Mouse (Mus musculus) cerebellum, adult (tissue): ENCODE results near the gene Chmp2a.

Experiments
- ATAC-seq: cut with Nextera tagmentation; 2 replicates; pipeline ENCODE4 v1.9.2; 2017; ENCODE audit warnings: mild to moderate bottlenecking, moderate library complexity, mixed read lengths; ENCODE audit not compliant: insufficient number of reproducible peaks, low FRiP score, low TSS enrichment

The Chmp2a gene

DNA sequence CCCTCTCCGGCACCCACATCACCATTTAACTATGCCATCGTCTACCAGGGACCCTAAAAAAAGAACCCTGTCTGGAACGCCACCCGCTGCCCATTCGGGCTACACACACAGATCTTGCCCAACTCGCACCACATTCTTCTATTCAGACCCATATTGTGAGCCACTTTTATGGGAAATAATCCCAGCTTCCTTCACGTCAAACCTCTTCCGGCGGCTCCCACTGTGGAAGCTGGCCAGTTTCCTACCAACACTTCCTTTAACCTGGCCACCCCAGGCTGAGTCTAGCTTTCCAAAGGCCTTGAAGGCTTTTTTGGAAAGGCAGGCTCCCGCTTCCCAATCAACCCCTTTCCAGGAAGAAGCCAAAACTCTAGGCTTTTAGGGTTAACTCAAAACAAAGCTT is 28.1 kb downstream of the Chmp2a start:
- ATAC-seq: no peak

DNA sequence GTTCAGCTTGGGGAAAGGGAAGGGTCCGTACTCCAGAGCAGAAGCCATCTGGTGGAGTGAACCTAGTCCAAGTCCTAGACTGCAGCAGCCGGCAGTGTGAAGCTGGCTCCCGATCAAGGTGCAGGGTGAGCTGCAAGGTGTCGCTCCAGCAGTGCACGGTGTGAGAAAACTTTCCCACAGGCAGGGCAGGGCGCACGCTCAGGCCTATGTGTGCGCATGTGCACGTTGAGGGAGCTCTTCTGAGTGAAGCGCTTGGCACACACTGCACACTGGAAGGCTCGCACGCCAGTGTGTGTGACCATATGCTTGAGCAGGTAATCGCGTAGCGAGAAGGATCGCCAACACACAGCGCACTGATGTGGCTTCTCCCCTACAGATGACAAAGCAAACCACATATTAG is 28.6 kb downstream of the Chmp2a start:
- ATAC-seq: no peak

DNA sequence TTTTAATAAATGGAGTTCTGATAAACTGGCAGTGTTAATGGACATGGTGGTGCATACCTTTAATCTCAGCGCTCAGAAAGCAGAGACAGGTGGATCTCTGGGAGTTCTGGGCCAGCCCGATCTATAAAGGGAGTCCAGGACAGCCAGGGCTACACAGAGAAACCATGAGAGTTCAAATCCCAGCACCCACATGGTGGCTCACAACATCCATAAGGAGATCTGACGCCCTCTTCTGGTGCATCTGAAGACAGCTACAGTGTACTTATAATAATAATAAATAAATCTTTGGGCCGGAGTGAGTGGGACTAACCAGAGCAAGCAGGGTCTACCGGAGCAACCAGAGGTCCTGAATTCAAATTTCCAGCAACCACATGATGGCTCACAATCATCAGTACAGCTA is 31.2 kb downstream of the Chmp2a start:
- ATAC-seq: no peak

DNA sequence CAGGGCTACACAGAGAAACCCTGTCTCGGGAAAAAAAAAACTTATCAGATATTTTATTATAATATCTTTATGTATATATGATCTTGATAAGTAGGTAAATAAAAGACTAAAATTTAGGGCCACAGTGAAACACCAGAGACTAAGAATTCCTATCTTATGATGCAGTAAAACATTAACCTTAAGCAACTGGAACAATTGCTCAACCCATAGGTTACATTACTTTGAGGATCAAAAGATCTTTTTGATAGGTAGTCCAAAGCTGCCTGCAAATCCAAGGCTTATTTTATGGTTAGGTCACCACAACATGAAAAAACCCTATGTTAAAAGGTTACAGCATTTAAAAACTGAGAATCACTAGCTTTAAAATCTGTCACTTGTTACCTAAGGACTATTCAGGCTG is 33.0 kb downstream of the Chmp2a start:
- no peak for ATAC-seq

DNA sequence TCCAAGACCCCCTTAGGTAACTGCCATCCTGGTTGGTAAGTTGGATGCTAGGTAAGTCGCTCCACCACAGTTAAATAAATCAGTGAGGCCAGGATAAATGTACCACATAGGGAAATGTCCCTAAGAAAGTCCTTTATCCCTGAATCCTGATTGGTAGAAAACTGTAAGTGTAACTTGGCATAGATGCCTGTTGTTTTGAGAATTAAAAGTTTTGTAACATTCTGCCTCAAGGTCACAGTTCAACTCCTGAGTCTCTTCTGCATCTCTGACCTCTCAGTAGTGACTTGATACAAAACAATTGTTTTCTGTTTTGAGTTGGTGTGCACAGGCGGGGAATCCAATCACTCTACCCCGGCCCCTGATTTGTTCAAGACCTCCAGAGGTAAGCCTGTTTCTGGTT is 35.8 kb downstream of the Chmp2a start, which contains the start of gene Trim28:
Gene Trim28, plus strand, starts transcription at position 264 of the 400 bp plus-strand sequence.
- ATAC-seq: no peak

DNA sequence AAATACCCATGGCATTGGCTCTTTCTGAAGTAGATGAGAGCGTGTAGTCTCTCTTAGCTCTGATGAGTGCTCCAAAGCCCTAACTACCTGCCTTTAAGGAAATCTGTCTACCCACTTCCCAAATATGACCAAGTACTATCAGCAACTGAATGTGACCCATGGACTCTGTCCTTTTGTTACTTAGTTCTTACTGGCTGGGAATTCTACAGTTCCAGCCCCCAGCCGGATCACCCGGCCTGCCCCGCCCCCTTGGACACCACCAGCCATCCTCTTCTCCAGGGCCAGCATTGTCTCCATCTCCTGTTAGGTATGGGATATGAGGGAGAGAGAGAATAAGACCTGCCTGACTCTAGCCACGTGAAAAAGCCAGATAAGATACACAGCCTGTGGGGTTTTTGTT is 36.6 kb downstream of the Chmp2a start, which contains the start of gene Slc27a5:
Gene Slc27a5, minus strand, starts transcription at position 140 of the 400 bp plus-strand sequence.
- ATAC-seq: no peak

DNA sequence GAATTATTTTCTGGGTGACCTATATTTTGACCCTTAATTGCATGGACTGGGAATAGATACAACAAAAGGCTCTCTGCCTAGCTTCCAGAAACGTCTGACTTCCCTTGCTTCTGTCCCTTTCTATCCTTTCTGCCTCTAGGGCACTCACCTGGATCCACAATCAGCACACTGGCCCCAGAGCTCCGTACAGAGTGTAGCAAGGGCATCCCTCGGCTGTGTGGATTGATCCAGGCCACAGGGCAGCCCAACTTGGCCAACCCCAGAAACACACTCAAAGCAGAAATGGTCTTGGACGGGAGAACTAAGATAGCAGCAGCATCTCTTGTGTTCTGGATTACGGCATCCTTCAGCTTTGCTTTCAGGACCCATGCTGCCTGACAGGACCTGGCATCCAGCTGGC is 37.4 kb downstream of the Chmp2a start:
- ATAC-seq: no peak

DNA sequence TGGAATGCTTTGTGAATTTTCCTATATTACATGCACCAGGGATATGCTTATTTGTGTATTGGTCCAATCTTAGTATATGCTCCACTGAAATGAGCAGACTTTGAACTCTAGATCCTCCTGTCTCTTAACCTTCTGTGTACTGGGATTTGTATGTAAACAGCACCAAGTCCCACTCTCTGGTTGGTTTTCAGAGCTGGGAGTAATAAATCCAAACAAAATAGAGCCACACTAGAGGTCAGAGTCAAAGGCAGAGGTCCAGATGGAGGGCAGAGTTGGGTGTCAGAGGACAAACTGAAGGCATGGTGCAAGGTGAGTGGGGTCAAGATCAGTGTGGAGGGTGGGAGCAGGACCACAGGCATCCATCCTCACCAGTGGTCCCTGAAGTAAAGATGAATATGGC is 38.7 kb downstream of the Chmp2a start:
- no peak for ATAC-seq

DNA sequence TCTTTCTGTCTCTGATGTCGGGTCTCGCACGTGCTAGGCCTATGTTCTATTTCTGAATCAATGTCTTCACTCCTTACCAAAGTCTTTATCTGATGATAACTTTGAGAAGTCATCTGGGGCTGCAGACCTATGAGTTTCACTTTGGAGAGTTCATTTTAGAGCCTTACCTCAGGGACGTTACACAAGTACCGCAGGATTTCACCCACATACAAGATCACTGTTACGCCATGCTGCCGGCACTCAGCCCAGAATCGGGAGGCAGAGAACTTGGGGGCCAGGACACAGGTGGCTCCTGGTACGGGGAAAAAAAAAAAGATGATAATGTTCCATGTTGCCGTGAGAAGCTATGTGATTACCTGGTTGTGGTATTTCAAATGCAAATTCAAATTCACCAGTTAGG is 41.5 kb downstream of the Chmp2a start:
- ATAC-seq: no peak

DNA sequence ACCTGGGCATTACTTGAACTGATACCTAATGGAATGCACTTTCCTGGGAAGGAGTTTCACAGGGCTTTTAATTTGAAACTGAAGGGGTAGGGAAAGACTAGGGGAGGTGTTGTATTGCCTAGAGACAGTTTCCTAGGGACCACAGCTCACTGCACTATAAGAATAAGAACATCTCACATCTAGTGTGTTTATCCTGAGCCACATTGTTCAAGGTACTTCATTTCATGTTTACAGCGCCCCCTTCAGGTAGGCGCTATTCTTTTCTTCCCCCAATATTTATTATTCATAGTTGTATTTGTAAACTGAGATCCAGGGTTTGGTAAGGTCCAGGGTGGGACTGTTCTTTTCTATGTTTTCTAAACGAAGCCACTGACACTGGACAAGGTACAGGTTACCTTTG is 42.4 kb downstream of the Chmp2a start:
- no peak for ATAC-seq

DNA sequence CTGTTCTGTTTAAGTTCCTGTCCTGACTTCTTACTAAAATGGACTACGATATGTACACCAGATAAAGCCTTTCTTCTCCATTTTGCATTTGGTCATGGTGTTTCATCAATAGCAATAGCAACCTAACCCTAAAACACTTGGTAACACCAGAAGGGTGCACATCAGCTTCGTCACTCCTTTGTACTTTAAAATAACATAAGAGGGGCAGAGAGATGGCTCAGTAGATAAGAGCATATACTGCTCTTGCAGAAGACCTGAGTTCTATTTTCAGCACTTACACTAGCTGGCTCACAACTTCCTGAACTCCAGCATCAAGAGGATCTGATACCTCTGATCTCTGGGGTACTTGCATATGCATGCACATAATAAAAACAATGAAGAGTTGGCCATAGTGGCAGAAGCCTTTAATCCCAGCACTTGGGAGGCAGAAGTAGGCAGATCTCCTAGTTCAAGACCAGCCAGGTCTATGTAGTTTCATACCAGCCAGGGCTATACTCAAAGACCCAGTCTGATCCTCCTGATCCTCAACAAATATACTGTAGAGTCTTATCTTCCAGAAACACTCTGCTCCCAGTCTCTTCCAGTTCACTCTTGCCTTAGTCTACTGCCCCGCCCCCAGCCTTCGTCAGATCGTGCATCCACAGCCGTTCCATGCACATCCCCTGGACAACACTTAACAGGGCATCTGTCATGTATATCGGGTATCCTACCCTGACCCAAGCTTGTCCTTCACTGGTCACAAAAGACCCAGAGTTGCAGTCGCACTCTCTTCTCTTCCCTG is 47.0 kb downstream of the Chmp2a start:
- ATAC-seq: no peak

DNA sequence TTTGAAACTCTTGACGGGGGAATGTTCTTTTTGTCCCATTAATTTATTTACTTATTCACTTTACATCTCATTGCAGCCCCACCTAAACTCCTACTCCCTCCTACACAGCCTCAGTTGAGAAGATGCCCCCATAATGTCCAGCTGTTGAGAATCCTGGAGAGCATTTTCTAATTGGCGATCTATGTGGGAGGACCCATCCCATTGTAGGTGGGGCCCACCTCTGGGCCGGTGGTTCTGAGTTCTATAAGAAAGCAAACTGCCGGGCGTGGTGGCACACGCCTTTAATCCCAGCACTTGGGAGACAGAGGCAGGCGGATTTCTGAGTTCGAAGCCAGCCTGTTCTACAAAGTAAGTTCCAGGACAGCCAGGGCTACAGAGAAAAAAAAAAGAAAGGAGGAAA is 47.7 kb downstream of the Chmp2a start:
- ATAC-seq: no peak

DNA sequence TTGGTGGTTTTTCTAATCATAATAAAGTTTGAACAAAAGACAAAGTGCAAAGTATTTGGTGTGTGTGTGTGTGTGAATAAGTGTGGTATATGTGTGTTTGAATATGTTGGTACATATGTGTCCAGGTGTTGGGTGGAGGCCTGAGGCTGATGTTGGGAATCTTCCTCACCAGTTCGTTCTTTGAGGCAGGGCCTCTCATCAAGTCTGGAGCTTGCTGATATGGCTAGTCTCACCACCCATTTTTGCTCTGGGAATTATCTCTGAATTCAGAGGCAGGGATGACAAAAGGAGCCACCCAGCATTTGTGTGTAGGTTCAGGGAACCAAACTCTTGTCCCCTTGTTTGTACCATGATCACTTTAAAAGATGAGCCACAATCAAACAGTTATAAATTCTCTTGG is 48.9 kb downstream of the Chmp2a start:
- no peak for ATAC-seq
